Mouse (Mus musculus) heart, embryonic 14.5 days (tissue): Measurements from ENCODE around the gene Zbtb39. TPM values are rescaled to one million over a fixed set of nuclear protein-coding genes. Genes with fewer than 3 reads are reported as not detected.

Experiments
- ATAC-seq: fragments of 200-750 bp; cut with Nextera tagmentation; 2 replicates; pipeline ENCODE4 v1.8.0; 2017; ENCODE audit warnings: low read depth, moderate TSS enrichment; ENCODE audit not compliant: insufficient number of reproducible peaks, insufficient read depth, low FRiP score
- H3K27ac ChIP-seq, 2 experiments: fragments of 200-500 bp in 1 of 2; fragments of 300-500 bp in 1 of 2; sonication (generic) in 1 of 2; replicated peaks in 1 of 2; 2 replicates each; pipeline ENCODE4 v1.5.1; 2012 to 2014; ENCODE audit warnings: low read depth in 2 of 2, low read length in 2 of 2, control low read depth in 1 of 2, mild to moderate bottlenecking in 1 of 2, mixed read lengths in 1 of 2; ENCODE audit not compliant: control insufficient read depth in 1 of 2, insufficient read depth in 1 of 2
- H3K27me3 ChIP-seq: fragments of 300-500 bp; sonication (generic); 2 replicates; pipeline ENCODE4 v1.6.1; 2014; ENCODE audit warnings: mild to moderate bottlenecking, low read length, control low read depth; ENCODE audit not compliant: control insufficient read depth, insufficient read depth
- H3K36me3 ChIP-seq: fragments of 300-500 bp; sonication (generic); 2 replicates; pipeline ENCODE4 v1.6.1; 2014; ENCODE audit warnings: mild to moderate bottlenecking, control low read depth, low read length, mixed read lengths; ENCODE audit not compliant: control insufficient read depth, insufficient read depth
- H3K4me1 ChIP-seq, 2 experiments: fragments of 200-500 bp in 1 of 2; fragments of 300-500 bp in 1 of 2; sonication (generic) in 1 of 2; 2 replicates each; pipeline ENCODE4 v1.6.1; 2012 to 2014; ENCODE audit warnings: low read length in 2 of 2, control low read depth in 1 of 2, mixed read lengths in 1 of 2; ENCODE audit not compliant: control insufficient read depth in 2 of 2, insufficient read depth in 2 of 2
- H3K4me2 ChIP-seq: fragments of 300-500 bp; sonication (generic); 2 replicates; pipeline ENCODE4 v1.6.1; 2014; ENCODE audit warnings: mild to moderate bottlenecking, low read length
- H3K4me3 ChIP-seq, 2 experiments: fragments of 200-500 bp in 1 of 2; fragments of 300-500 bp in 1 of 2; sonication (generic) in 1 of 2; 2 replicates each; pipeline ENCODE4 v1.5.1; 2012 to 2014; ENCODE audit warnings: low read length in 2 of 2, mild to moderate bottlenecking in 2 of 2, control low read depth in 1 of 2, low read depth in 1 of 2, moderate library complexity in 1 of 2; ENCODE audit not compliant: control insufficient read depth in 1 of 2, insufficient read depth in 1 of 2
- H3K9ac ChIP-seq: fragments of 300-500 bp; sonication (generic); 2 replicates; pipeline ENCODE4 v1.6.1; 2014; ENCODE audit warnings: mild to moderate bottlenecking, low read length
- H3K9me3 ChIP-seq: fragments of 300-500 bp; sonication (generic); 2 replicates; pipeline ENCODE4 v1.6.1; 2016; ENCODE audit warnings: low read length, control low read depth; ENCODE audit not compliant: control insufficient read depth
- WGBS: fragments of 180-500 bp; shearing (Covaris S2); extraction: QIAGEN DNeasy Blood & Tissue Kit; methylation state at CpG from one replicate; pipeline ENCODE4 v1.1.7; 2014; 5-methylcytosine and 5-hydroxymethylcytosine counted together
- polyA plus RNA-seq: library from polyadenylated mRNA; unstranded; fragments of >200 nt; fragmentation: Nextera tagmentation; extraction: Ambion mirVana; gene quantifications from 2 replicates; pipeline ENCODE4 v1.2.1, GENCODE M21; 2014

Gene Zbtb39
- polyA plus RNA-seq, 1 experiment from 2014 or later, result 2.3 TPM

DNA sequence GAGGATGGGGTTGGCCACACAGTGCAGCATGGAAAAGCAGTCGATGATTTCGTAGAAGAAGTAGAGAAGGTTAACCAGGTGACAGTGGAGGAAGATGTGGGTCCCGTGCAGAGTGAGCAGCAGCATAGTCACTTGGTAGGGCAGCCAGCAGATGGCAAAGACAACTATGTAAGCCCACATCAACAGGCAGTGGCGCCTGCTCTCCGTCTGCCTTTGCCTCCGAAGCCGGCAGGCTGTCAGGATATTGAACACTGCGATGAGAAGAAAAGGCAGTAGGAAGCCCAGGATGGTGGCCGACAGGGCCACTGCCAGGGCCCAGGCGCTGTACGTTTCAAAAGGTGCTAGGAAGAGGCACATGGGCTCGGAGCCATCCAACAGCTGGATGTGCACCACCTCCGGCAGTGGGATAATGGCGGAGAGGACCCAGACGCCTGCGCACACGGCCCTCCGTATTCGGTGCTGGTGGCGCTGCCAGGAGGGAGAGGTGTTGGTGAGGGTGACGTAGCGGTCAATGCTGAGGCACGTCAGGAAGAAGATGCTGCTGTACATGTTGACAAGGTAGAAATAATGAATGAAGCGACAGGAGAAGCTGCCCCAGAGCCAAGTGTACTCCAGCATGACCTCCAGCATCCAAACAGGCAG is 10.9 kb downstream of the Zbtb39 start:
- Histone ChIP-seq H3K36me3 (peaks cover 35% of the 10 kb centered on the region), H3K4me3 (peak overlapping the region; percentile 31 to 40), H3K27ac (peak overlapping the region; percentile 47 to 75), H3K9ac (peak overlapping the region; percentile 71), H3K9me3 (no peaks in the 10 kb centered on the region), H3K4me2 (peak overlapping the region; percentile 64), H3K4me1 (peaks cover 6 to 15% of the 10 kb centered on the region in 2 experiments; a peak in 3 of 4 replicates), H3K27me3 (no peaks in the 10 kb centered on the region)
- WGBS, result 44% methylated on average over 24 of the region's 24 CpGs
- ATAC-seq, result no peak

DNA sequence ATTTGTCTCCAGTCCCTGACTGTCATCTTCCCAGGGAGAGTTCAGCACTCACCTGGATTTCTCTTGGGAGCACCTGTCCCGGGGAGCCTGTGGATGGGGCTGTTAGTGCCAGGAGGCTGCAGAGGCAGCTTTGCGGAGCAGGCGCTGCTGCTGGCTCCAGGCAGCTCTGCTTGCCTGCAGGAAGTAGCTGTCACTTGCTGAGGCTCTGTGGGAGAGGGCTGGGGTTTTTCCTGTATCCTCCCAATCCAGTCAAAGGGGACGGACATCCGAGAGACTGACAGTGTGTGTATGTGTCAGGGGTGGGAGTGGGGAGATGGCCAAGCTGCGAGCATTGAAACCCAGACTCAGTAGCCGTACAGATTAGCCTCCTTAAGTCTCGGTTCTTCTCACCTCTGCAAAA is 12.2 kb downstream of the Zbtb39 start, which contains the start of gene Gpr182:
Gene Gpr182 (minus strand): TSS at position 185 of the 400 bp plus-strand sequence.
- peak within 1 kb of the TSS; percentile 71 for H3K9ac ChIP-seq
- H3K4me1 ChIP-seq, result peaks cover 14 to 21% of the 10 kb centered on the region in 2 experiments; a peak in 3 of 4 replicates
- H3K36me3 ChIP-seq, result peaks cover 24% of the 10 kb centered on the region
- WGBS, result 32% methylated on average over 8 of the region's 8 CpGs
- H3K27ac ChIP-seq, result peak within 1 kb of the TSS; percentile 4 to 75; a peak in 3 of 4 replicates
- peak within 1 kb of the TSS; percentile 31 to 40 for H3K4me3 ChIP-seq
- ATAC-seq, result peak; percentile 28; the same call in 1 of the 2 replicates
- no peaks in the 10 kb centered on the region for H3K27me3 ChIP-seq
- peak within 1 kb of the TSS; percentile 64 for H3K4me2 ChIP-seq
- no peaks in the 10 kb centered on the region for H3K9me3 ChIP-seq

DNA sequence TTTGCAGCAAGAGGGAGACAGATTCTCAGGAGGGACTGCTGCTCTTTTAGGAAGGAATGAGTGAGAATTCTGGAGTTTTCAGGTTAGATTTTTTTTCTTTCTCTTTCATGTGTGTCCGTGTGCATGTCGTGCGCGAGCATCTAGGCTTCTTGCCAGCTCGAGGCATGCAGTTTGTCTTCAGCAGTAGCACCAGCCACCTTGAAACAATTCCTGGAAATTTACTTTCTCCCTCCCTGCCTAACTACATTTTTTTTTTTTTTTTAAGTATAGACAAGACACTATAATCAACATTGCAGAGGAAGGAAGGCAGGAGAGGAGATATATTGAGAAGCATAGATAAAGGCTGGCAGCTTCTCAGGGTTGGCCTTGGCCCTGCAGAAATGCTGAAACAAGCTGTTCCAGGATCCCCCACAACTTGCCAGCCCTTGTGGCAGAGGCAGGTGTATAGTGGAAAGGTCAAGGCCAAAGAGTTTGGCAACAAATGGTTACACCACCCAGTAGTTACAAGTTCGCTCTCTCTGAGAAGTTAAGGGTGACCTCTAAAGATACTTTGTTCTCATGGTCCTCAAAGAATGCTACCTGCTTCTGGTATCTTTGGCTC is 15.3 kb downstream of the Zbtb39 start:
- Histone ChIP-seq H3K4me2 (no peak overlapping the region), H3K9me3 (no peaks in the 10 kb centered on the region), H3K4me1 (peaks cover 11 to 13% of the 10 kb centered on the region in 2 experiments; a peak in 3 of 4 replicates), H3K27ac (peak overlapping the region; percentile 36 to 79; a peak in 3 of 4 replicates), H3K27me3 (no peaks in the 10 kb centered on the region), H3K4me3 (no peak overlapping the region), H3K9ac (no peak overlapping the region), H3K36me3 (no peaks in the 10 kb centered on the region)
- WGBS, result 66% methylated on average over 6 of the region's 6 CpGs
- ATAC-seq, result 0 out of 2 replicates have a peak, but pooled peaks have one; percentile 22

DNA sequence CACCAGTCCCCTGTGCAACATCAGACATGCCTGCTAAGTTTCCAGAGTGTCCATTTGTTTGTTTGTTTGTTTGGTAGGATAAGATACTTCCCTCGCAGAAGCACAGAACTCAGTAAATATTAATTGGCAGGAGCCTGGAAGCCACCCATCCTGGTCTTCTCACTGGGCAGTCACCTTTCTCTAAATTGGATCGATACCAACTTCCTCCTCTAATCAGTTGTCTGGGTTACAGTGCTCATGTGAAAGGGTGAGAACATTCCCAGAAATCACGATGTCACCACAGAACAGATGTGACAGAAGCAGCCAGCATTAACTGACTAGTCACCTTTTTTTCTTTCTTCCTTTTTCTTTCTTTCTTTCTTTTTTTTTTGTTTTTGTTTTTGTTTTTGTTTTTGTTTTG is 15.9 kb downstream of the Zbtb39 start:
- peak overlapping the region; percentile 35 to 79; a peak in 3 of 4 replicates for H3K27ac ChIP-seq
- no peaks in the 10 kb centered on the region for H3K36me3 ChIP-seq
- no peaks in the 10 kb centered on the region for H3K9me3 ChIP-seq
- H3K27me3 ChIP-seq, result no peaks in the 10 kb centered on the region
- H3K4me3 ChIP-seq, result no peak overlapping the region
- peak overlapping the region; percentile 61; the same call in 1 of the 2 replicates for H3K4me2 ChIP-seq
- 37% methylated on average over 3 of the region's 3 CpGs for WGBS
- H3K9ac ChIP-seq, result no peak overlapping the region
- peaks cover 7 to 13% of the 10 kb centered on the region in 2 experiments; a peak in 3 of 4 replicates for H3K4me1 ChIP-seq
- ATAC-seq, result no peak

DNA sequence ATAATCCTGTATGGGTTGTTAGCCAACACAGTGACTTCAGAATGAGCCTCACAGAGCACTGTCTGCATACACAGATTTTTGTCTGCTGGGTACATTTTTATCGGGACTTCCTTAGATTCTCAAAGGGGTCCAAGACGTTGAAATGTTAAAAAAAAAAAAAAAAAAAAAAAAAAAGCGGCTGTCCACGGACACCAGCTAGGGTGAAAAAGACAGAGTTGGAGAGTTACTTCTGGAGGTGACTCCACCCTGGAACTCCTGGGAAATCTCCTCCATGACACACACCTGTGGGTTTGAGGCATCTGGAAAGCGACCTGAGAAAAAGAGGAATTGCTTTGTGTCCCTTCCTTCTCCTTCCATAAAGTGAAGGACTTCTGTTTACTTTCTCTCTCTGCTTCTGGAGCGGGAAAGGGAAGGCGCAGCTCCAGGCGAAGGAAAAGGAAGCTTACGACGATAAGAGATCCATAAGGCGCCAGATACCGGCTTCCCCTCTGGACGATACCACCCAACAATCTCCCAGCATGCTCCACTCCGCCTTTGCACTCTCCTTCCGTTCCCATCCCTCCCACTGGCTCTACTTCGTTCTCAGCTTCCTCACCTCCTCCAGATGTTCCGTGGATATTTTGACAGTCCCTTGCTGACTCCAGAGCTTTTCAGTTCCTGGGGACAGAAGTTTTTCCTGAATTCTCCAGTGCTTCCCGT is 16.6 kb downstream of the Zbtb39 start:
- ATAC-seq, result peak; percentile 28
- H3K27me3 ChIP-seq, result no peaks in the 10 kb centered on the region
- no peaks in the 10 kb centered on the region for H3K9me3 ChIP-seq
- no peaks in the 10 kb centered on the region for H3K36me3 ChIP-seq
- H3K9ac ChIP-seq, result peak overlapping the region; percentile 50
- peaks cover 7 to 13% of the 10 kb centered on the region in 2 experiments; a peak in 3 of 4 replicates for H3K4me1 ChIP-seq
- peak overlapping the region; percentile 18 to 29 for H3K4me3 ChIP-seq
- WGBS, result 12% methylated on average over 16 of the region's 18 CpGs
- H3K27ac ChIP-seq, result peak overlapping the region; percentile 69 to 79
- H3K4me2 ChIP-seq, result peak overlapping the region; percentile 61

DNA sequence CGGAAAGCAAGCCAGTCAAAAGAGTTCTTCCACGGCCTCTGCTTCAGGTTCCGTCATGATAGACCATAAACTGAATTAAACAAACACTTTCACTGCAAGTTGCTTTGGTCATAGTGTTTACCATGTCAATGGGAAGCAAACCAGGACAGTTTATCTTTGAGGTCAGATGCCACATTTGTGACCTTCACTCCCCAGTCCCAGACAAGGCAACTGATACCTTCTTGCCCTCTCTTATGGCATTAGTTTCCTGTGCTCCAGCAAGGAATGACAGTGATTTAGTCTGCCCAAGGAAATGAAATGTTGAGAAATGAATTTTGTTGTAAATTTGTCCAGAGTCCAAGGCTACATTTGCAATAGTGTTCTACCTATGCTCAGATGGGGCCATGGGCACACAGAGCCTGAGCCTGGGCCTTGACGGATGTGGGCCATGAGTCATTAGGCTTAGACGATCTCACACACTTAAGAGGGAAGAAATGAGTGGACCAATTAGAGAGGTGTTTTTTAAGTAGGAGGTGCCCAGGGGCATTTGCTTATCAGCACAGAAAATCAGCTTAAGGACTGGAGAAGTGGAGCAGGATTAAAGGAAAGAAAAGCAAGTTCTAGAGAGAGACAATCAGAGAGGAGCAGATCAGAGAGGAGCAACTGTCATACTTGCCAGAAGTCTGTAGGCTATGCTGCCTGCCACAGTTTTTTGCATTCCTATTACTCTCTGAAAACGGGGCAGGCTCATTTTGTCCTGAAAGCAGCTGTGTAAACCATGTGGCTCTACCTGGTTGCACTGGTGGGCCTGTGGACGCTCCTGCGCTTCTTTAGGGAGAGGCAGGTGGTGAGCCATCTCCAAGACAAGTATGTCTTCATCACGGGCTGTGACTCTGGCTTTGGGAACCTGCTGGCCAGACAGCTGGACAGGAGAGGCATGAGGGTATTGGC is 20.1 kb downstream of the Zbtb39 start, which contains the start of the genes Rdh1 and Rdh16f1:
Gene Rdh1 (plus strand): TSS at position 541 of the 930 bp plus-strand sequence.
Gene Rdh16f1 (plus strand): TSS at position 607 of the 930 bp plus-strand sequence.
- Histone ChIP-seq H3K27ac (no peak within 1 kb of the TSS; a peak in 1 of 4 replicates), H3K36me3 (no peaks in the 10 kb centered on the region), H3K4me3 (no peak within 1 kb of the TSS), H3K4me1 (peaks cover 7 to 13% of the 10 kb centered on the region in 2 experiments; a peak in 3 of 4 replicates), H3K9ac (no peak within 1 kb of the TSS), H3K9me3 (no peaks in the 10 kb centered on the region), H3K27me3 (no peaks in the 10 kb centered on the region), H3K4me2 (no peak within 1 kb of the TSS)
- ATAC-seq, result no peak
- WGBS, result 60% methylated on average over 9 of the region's 9 CpGs
